Mouse (Mus musculus): ENCODE results near the gene Asprv1. TPM values are rescaled to one million over a fixed set of nuclear protein-coding genes. Genes with fewer than 3 reads are reported as not detected.

The Asprv1 gene
- 7.6 and 10.1 TPM in 2 replicates for polyA plus RNA-seq (2012; rRNA removed)

GRCm38 (mm10) chr6:86627946-86628345, at the start of gene Asprv1:
Gene Asprv1, plus strand, starts transcription at chr6:86628164.
- peaks cover 14% of the 10 kb centered on the region for H3K4me1 ChIP-seq (replicated peaks; ENCODE audit: control insufficient read depth, insufficient read depth, low read length)
- no peaks in the 10 kb centered on the region for H3K36me3 ChIP-seq (ENCODE audit: control insufficient read depth, insufficient read depth, low read length)
- H3K27ac ChIP-seq (ENCODE audit: control insufficient read depth, insufficient read depth, low read length): no peak within 1 kb of the TSS
- DNase-seq: no peak
- TF ChIP-seq POLR2A (IDR thresholded peaks at IDR 0.05; ENCODE audit: control insufficient read depth, extremely low read depth, insufficient read depth, low read length, poor library complexity) (no peak), CTCF (IDR thresholded peaks at IDR 0.05; ENCODE audit: borderline replicate concordance, control insufficient read depth, extremely low read depth, insufficient read depth, low read length, poor library complexity) (no peak)
- no peaks in the 10 kb centered on the region for H3K27me3 ChIP-seq (ENCODE audit: control insufficient read depth, insufficient read depth, low read length)
- 71% methylated on average over 10 of the region's 10 CpGs for WGBS
- no peak within 1 kb of the TSS for H3K4me3 ChIP-seq (ENCODE audit: control insufficient read depth, insufficient read depth, low read length)

GRCm38 (mm10) chr6:86578396-86578795, 49.6 kb upstream of the Asprv1 start:
- DNase-seq: no peak
- H3K4me3 ChIP-seq (ENCODE audit: control insufficient read depth, insufficient read depth, low read length): no peak overlapping the region
- H3K36me3 ChIP-seq (ENCODE audit: control insufficient read depth, insufficient read depth, low read length): no peaks in the 10 kb centered on the region
- H3K4me1 ChIP-seq (replicated peaks; ENCODE audit: control insufficient read depth, insufficient read depth, low read length): peaks cover 5% of the 10 kb centered on the region
- 95% methylated on average over 2 of the region's 2 CpGs for WGBS
- H3K27me3 ChIP-seq (ENCODE audit: control insufficient read depth, insufficient read depth, low read length): no peaks in the 10 kb centered on the region
- TF ChIP-seq POLR2A (IDR thresholded peaks at IDR 0.05; ENCODE audit: control insufficient read depth, extremely low read depth, insufficient read depth, low read length, poor library complexity) (no peak), CTCF (IDR thresholded peaks at IDR 0.05; ENCODE audit: borderline replicate concordance, control insufficient read depth, extremely low read depth, insufficient read depth, low read length, poor library complexity) (no peak)
- no peak overlapping the region for H3K27ac ChIP-seq (ENCODE audit: control insufficient read depth, insufficient read depth, low read length)

- no peak overlapping the region for H3K27ac ChIP-seq (ENCODE audit: control insufficient read depth, insufficient read depth, low read length)
Measured at GRCm38 (mm10) chr6:86579066-86579784, 48.7 kb upstream of the Asprv1 start.

DNA sequence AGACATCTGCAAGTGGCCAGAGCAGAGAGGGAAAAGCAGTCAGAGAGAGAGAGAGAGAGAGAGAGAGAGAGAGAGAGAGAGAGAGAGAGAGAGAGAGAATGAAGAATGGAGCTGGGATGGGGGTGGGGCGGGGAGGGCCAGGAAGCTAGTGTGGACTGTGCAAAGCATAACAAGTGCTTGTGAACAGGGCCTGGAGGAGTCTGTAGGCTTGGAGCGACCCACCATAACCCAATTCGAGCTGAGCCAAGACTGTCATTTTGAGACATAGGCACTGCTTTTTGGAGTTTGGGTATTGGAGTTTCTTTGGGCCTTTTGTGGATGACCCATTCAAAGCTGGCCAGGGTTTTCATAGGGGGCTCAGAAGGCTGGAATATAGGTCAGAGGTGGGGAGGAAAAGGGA, 48.0 kb upstream of the Asprv1 start:
- H3K27ac ChIP-seq (ENCODE audit: control insufficient read depth, insufficient read depth, low read length): no peak overlapping the region
- H3K27me3 ChIP-seq (ENCODE audit: control insufficient read depth, insufficient read depth, low read length): no peaks in the 10 kb centered on the region
- H3K36me3 ChIP-seq (ENCODE audit: control insufficient read depth, insufficient read depth, low read length): no peaks in the 10 kb centered on the region
- 98% methylated on average over 3 of the region's 3 CpGs for WGBS
- peaks cover 20% of the 10 kb centered on the region for H3K4me1 ChIP-seq (replicated peaks; ENCODE audit: control insufficient read depth, insufficient read depth, low read length)
- no peak for DNase-seq
- no peak overlapping the region for H3K4me3 ChIP-seq (ENCODE audit: control insufficient read depth, insufficient read depth, low read length)
- TF ChIP-seq CTCF (IDR thresholded peaks at IDR 0.05; ENCODE audit: borderline replicate concordance, control insufficient read depth, extremely low read depth, insufficient read depth, low read length, poor library complexity): no peak
- no peak for TF ChIP-seq POLR2A (IDR thresholded peaks at IDR 0.05; ENCODE audit: control insufficient read depth, extremely low read depth, insufficient read depth, low read length, poor library complexity)

More at GRCm38 (mm10) chr6:86579066-86579784, 48.7 kb upstream of the Asprv1 start:
- no peak overlapping the region for H3K4me3 ChIP-seq (ENCODE audit: control insufficient read depth, insufficient read depth, low read length)
- no peak for DNase-seq
- TF ChIP-seq POLR2A (IDR thresholded peaks at IDR 0.05; ENCODE audit: control insufficient read depth, extremely low read depth, insufficient read depth, low read length, poor library complexity): no peak
- TF ChIP-seq CTCF (IDR thresholded peaks at IDR 0.05; ENCODE audit: borderline replicate concordance, control insufficient read depth, extremely low read depth, insufficient read depth, low read length, poor library complexity): no peak
- H3K27me3 ChIP-seq (ENCODE audit: control insufficient read depth, insufficient read depth, low read length): no peaks in the 10 kb centered on the region
- no peaks in the 10 kb centered on the region for H3K36me3 ChIP-seq (ENCODE audit: control insufficient read depth, insufficient read depth, low read length)
- 66% methylated on average over 2 of the region's 2 CpGs for WGBS
- peaks cover 13% of the 10 kb centered on the region for H3K4me1 ChIP-seq (replicated peaks; ENCODE audit: control insufficient read depth, insufficient read depth, low read length)

GRCm38 (mm10) chr6:86583141-86583540, 44.8 kb upstream of the Asprv1 start:
- no peaks in the 10 kb centered on the region for H3K36me3 ChIP-seq (ENCODE audit: control insufficient read depth, insufficient read depth, low read length)
- H3K27me3 ChIP-seq (ENCODE audit: control insufficient read depth, insufficient read depth, low read length): no peaks in the 10 kb centered on the region
- H3K4me1 ChIP-seq (replicated peaks; ENCODE audit: control insufficient read depth, insufficient read depth, low read length): peaks cover 26% of the 10 kb centered on the region
- DNase-seq: no peak
- WGBS: 96% methylated on average over 3 of the region's 3 CpGs
- no peak overlapping the region for H3K4me3 ChIP-seq (ENCODE audit: control insufficient read depth, insufficient read depth, low read length)
- no peak for TF ChIP-seq CTCF (IDR thresholded peaks at IDR 0.05; ENCODE audit: borderline replicate concordance, control insufficient read depth, extremely low read depth, insufficient read depth, low read length, poor library complexity)
- no peak for TF ChIP-seq POLR2A (IDR thresholded peaks at IDR 0.05; ENCODE audit: control insufficient read depth, extremely low read depth, insufficient read depth, low read length, poor library complexity)
- no peak overlapping the region; the same call in 1 of the 2 replicates for H3K27ac ChIP-seq (ENCODE audit: control insufficient read depth, insufficient read depth, low read length)

DNA sequence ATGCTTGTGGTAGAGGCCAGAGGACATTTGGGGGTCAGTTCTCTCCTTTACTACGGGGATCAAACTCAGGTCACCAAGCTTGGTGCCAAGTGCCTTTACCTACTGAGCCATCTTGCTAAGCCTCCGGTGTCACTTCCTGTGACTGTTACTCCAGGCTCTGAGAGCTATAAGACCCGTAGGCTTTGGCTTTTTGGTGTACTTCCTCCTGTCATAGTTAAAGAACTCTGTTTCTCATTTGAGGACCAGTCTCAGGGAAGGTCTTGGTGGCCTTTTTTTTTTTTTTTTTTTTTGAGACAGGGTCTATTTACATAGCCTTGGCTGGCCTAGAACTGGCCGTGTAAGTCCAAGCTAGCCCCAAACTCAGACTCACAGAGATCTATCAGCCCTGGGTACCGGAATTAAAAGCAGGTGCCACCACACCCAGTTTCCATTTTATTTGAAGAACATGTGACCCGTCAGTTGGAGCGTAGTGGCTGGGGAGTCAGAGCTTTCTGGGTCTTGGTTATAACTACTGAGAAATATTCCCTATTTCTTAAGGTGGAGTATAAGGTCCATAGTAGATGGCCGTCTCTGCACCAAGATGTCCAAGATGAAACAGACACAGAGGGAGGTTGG, 44.3 kb upstream of the Asprv1 start:
- Histone ChIP-seq H3K4me1 (replicated peaks; ENCODE audit: control insufficient read depth, insufficient read depth, low read length) (peaks cover 26% of the 10 kb centered on the region), H3K27me3 (ENCODE audit: control insufficient read depth, insufficient read depth, low read length) (no peaks in the 10 kb centered on the region), H3K27ac (ENCODE audit: control insufficient read depth, insufficient read depth, low read length) (peak overlapping the region; percentile 28; the same call in 1 of the 2 replicates), H3K36me3 (ENCODE audit: control insufficient read depth, insufficient read depth, low read length) (no peaks in the 10 kb centered on the region), H3K4me3 (ENCODE audit: control insufficient read depth, insufficient read depth, low read length) (no peak overlapping the region)
- WGBS: 50% methylated on average over 8 of the region's 8 CpGs
- no peak for DNase-seq
- TF ChIP-seq CTCF (IDR thresholded peaks at IDR 0.05; ENCODE audit: borderline replicate concordance, control insufficient read depth, extremely low read depth, insufficient read depth, low read length, poor library complexity) (no peak), POLR2A (IDR thresholded peaks at IDR 0.05; ENCODE audit: control insufficient read depth, extremely low read depth, insufficient read depth, low read length, poor library complexity) (no peak)
